8 mouse cellular contexts compared by ENCODE assay signal in genomic region chr11:51582713-51583112, GRCm38 (mm10). TPM values are rescaled to one million over a fixed set of nuclear protein-coding genes. Genes with fewer than 3 reads are reported as not detected.
DNase-seq lines count a peak whose midpoint lies in the region; ATAC-seq and TF ChIP-seq lines count a peak whose summit lies in the region.

No protein-coding gene starts in this region.

- TF ChIP-seq POLR2A in brain, embryonic 14.5 days (IDR thresholded peaks at IDR 0.05; ENCODE audit: borderline replicate concordance, extremely low read depth, insufficient read depth, insufficient read length, poor library complexity, severe bottlenecking): no peak

- WGBS in forebrain, embryonic 11.5 days: 16% methylated on average over 8 of the region's 8 CpGs
- 31% methylated on average over 8 of the region's 8 CpGs for WGBS in forebrain, embryonic 13.5 days

- DNase-seq in forebrain, embryonic 11.5 days (ENCODE audit: low spot score): peak; percentile 87
- peak; percentile 69 for DNase-seq in brain, embryonic 14.5 days (ENCODE audit: low read depth)
- DNase-seq in fibroblast of lung, adult 2 months (ENCODE audit: low read depth): peak; percentile 44
- DNase-seq in kidney, postnatal 14 days: peak; percentile 84
- peak; percentile 85 for DNase-seq in lung, postnatal 25 days (ENCODE audit: low spot score)
- DNase-seq in spleen, adult 12 weeks (ENCODE audit: low spot score): peak; percentile 64

- ATAC-seq in forebrain, embryonic 11.5 days (replicated peaks; ENCODE audit: low FRiP score): no peak
- no peak for ATAC-seq in forebrain, embryonic 13.5 days

- H3K79me2 ChIP-seq in C2C12 (ENCODE audit: control insufficient read depth, insufficient read depth): peaks cover 28% of the 10 kb centered on the region

- H3K27ac ChIP-seq in forebrain, embryonic 11.5 days (ENCODE audit: low read depth, low read length): no peak overlapping the region
- no peak overlapping the region for H3K27ac ChIP-seq in forebrain, embryonic 13.5 days

- H3K9ac ChIP-seq in forebrain, embryonic 11.5 days (ENCODE audit: low read length): no peak overlapping the region
- H3K9ac ChIP-seq in forebrain, embryonic 13.5 days: no peak overlapping the region

- peaks cover 11% of the 10 kb centered on the region for H3K79me3 ChIP-seq in C2C12 (ENCODE audit: low read depth)

- no peaks in the 10 kb centered on the region for H3K27me3 ChIP-seq in forebrain, embryonic 11.5 days (ENCODE audit: control insufficient read depth, insufficient read depth, low read length)
- H3K27me3 ChIP-seq in forebrain, embryonic 13.5 days: no peaks in the 10 kb centered on the region
- H3K27me3 ChIP-seq in C2C12 (ENCODE audit: control insufficient read depth, insufficient read depth, insufficient read length): no peaks in the 10 kb centered on the region

- peaks cover 10% of the 10 kb centered on the region for H3K4me1 ChIP-seq in forebrain, embryonic 11.5 days (replicated peaks; ENCODE audit: control insufficient read depth, insufficient read depth, low read length)
- peaks cover 29% of the 10 kb centered on the region for H3K4me1 ChIP-seq in forebrain, embryonic 13.5 days

- H3K4me3 ChIP-seq in forebrain, embryonic 11.5 days (ENCODE audit: low read depth, low read length): no peak overlapping the region
- H3K4me3 ChIP-seq in forebrain, embryonic 13.5 days: no peak overlapping the region
- H3K4me3 ChIP-seq in C2C12 (ENCODE audit: insufficient read depth, poor library complexity, severe bottlenecking): no peak overlapping the region

- H3ac ChIP-seq in C2C12 (ENCODE audit: control insufficient read depth, insufficient read length, low read depth): no peak overlapping the region

- TF ChIP-seq CTCF in C2C12 (IDR thresholded peaks at IDR 0.05; ENCODE audit: control insufficient read depth, insufficient read depth, insufficient read length): peak; percentile 58
- peak; percentile 65; the same call in 1 of the 2 replicates for TF ChIP-seq CTCF in brain, embryonic 14.5 days (IDR thresholded peaks at IDR 0.05; ENCODE audit: borderline replicate concordance, extremely low read depth, insufficient read depth, insufficient read length)

- no peak overlapping the region for H3K4me2 ChIP-seq in forebrain, embryonic 11.5 days (ENCODE audit: low read depth, low read length, severe bottlenecking)
- no peak overlapping the region for H3K4me2 ChIP-seq in forebrain, embryonic 13.5 days

- H3K36me3 ChIP-seq in forebrain, embryonic 11.5 days (ENCODE audit: control insufficient read depth, insufficient read depth, low read length): peaks cover 10% of the 10 kb centered on the region
- peaks cover 21% of the 10 kb centered on the region for H3K36me3 ChIP-seq in forebrain, embryonic 13.5 days (ENCODE audit: poor library complexity, severe bottlenecking)
- peaks cover 14% of the 10 kb centered on the region for H3K36me3 ChIP-seq in C2C12 (ENCODE audit: control insufficient read depth, insufficient read depth)

- H3K9me3 ChIP-seq in forebrain, embryonic 11.5 days (ENCODE audit: control insufficient read depth, low read length): no peaks in the 10 kb centered on the region
- H3K9me3 ChIP-seq in forebrain, embryonic 13.5 days (replicated peaks): no peaks in the 10 kb centered on the region

TF ChIP-seq in C2C12, 6 proteins besides CTCF, POLR2A, EP300 and RAD21:
- no peak for TF ChIP-seq MAX (IDR thresholded peaks at IDR 0.05)
- no peak for TF ChIP-seq MYOD1 (IDR thresholded peaks at IDR 0.05; ENCODE audit: control insufficient read depth, insufficient read length, low read depth)
- TF ChIP-seq FOSL1 (IDR thresholded peaks at IDR 0.05; ENCODE audit: insufficient read depth, low read length, poor library complexity, severe bottlenecking): no peak
- TF ChIP-seq MYOG (IDR thresholded peaks at IDR 0.05; ENCODE audit: control insufficient read depth, extremely low read depth, insufficient read length): no peak
- TF ChIP-seq CEBPB (IDR thresholded peaks at IDR 0.05; ENCODE audit: low read depth): no peak
- TF ChIP-seq USF1 (IDR thresholded peaks at IDR 0.05; ENCODE audit: low read depth): no peak
TF ChIP-seq in C2C12: peak in this region for 0.

RNA-seq across cellular contexts. Expression of gene Phykpl, which starts 1.8 kb away (rescaled TPM):
- polyA plus RNA-seq in forebrain, embryonic 11.5 days (2014; fragmentation: Nextera tagmentation; extraction: Ambion mirVana): 14.9 and 16.7 TPM in 2 replicates
- 13.4 and 14.1 TPM in 2 replicates for polyA plus RNA-seq in forebrain, embryonic 13.5 days (2015; fragmentation: Nextera tagmentation; extraction: Ambion mirVana)
- polyA plus RNA-seq in C2C12 (2012; fragmentation: generic; extraction: Trizol): 7.7 TPM
- polyA plus RNA-seq in brain, embryonic 14.5 days (2012; rRNA removed): 6.6 and 9.3 TPM in 2 replicates

RNA-seq across cellular contexts. Expression of gene Hnrnpab, which starts 23.9 kb away (rescaled TPM):
- polyA plus RNA-seq in forebrain, embryonic 11.5 days (2014; fragmentation: Nextera tagmentation; extraction: Ambion mirVana): 830 and 925 TPM in 2 replicates
- polyA plus RNA-seq in forebrain, embryonic 13.5 days (2015; fragmentation: Nextera tagmentation; extraction: Ambion mirVana): 585 and 646 TPM in 2 replicates
- 749 TPM for polyA plus RNA-seq in C2C12 (2012; fragmentation: generic; extraction: Trizol)
- 597 and 651 TPM in 2 replicates for polyA plus RNA-seq in brain, embryonic 14.5 days (2012; rRNA removed)

RNA-seq across cellular contexts. Expression of gene Nhp2, which starts 36.8 kb away (rescaled TPM):
- 154 and 165 TPM in 2 replicates for polyA plus RNA-seq in forebrain, embryonic 11.5 days (2014; fragmentation: Nextera tagmentation; extraction: Ambion mirVana)
- 123 and 141 TPM in 2 replicates for polyA plus RNA-seq in forebrain, embryonic 13.5 days (2015; fragmentation: Nextera tagmentation; extraction: Ambion mirVana)
- 378 TPM for polyA plus RNA-seq in C2C12 (2012; fragmentation: generic; extraction: Trizol)
- polyA plus RNA-seq in brain, embryonic 14.5 days (2012; rRNA removed): 69.2 and 78.5 TPM in 2 replicates

RNA-seq across cellular contexts. Expression of gene Rmnd5b, which starts 53.0 kb away (rescaled TPM):
- polyA plus RNA-seq in forebrain, embryonic 11.5 days (2014; fragmentation: Nextera tagmentation; extraction: Ambion mirVana): 40.4 and 47.8 TPM in 2 replicates
- polyA plus RNA-seq in forebrain, embryonic 13.5 days (2015; fragmentation: Nextera tagmentation; extraction: Ambion mirVana): 53.8 and 61.2 TPM in 2 replicates
- 27.4 TPM for polyA plus RNA-seq in C2C12 (2012; fragmentation: generic; extraction: Trizol)
- 70.7 and 84.3 TPM in 2 replicates for polyA plus RNA-seq in brain, embryonic 14.5 days (2012; rRNA removed)
